Mouse (Mus musculus) adrenal gland, adult (tissue): Measurements from ENCODE around the gene Mpst.
A peak's percentile ranks its signal among the peaks of the same experiment; 100 is the strongest.

Experiments used
- DNase-seq, 2 experiments: peaks; one replicate each; pipeline ENCODE4 v3.0.0; 2022 to 2023; ENCODE audit warnings: low spot score in 1 of 2; ENCODE audit not compliant: inconsistent age in 2 of 2

Gene Mpst

GRCm38 (mm10) chr15:78435681-78436080 lies 29.5 kb downstream of the Mpst start:
- DNase-seq = peak in 1 of 2 experiments; percentile 78

GRCm38 (mm10) chr15:78436380-78437192 lies 30.4 kb downstream of the Mpst start:
- DNase-seq = peak; percentile 95 to 97

- peak; percentile 81 to 97 for DNase-seq
These were observed 31.2 kb downstream of the Mpst start for GRCm38 (mm10) chr15:78437237-78438017.

DNA sequence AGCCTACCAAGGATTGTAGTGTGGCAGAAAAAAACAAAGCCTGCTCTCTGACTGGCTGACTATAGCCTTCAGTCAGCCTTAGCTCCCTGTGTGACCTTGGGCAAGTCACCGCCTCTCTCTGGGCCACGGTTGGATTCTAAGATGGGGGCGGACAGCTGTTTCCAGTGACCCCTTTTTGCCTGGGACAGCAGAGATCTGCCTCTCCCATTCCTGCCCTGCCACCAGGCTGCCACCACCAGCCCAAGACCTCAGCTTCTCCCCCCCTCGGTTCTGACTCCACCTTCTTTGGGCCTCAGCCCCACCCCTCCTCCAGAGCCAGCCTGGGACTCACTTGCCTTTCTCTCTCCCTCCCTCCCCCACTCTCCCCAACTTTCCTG lies 31.8 kb downstream of the Mpst start:
- DNase-seq = peak in 1 of 2 experiments; percentile 81

GRCm38 (mm10) chr15:78438505-78438904 lies 32.3 kb downstream of the Mpst start:
- DNase-seq = peak in 1 of 2 experiments; percentile 65

DNA sequence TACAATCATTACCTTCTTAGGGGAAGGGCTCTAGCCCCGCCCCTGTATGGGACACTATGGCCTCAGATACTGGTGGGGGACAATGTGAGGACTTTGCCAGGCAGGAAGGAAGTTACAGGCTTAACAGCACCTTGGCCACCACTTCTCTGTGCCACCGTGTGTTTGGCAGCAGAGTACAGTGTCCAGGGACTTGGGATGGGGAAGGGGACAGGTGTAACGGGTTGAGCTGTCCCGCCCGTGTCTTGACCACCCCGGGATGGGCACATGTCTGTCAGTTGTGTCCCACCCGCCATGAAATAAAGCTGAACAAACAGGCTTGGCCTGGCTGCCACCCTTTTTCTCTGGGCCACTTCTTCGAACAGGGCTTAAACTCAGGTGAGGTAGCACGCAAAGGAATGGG lies 32.8 kb downstream of the Mpst start:
- no peak for DNase-seq

DNA sequence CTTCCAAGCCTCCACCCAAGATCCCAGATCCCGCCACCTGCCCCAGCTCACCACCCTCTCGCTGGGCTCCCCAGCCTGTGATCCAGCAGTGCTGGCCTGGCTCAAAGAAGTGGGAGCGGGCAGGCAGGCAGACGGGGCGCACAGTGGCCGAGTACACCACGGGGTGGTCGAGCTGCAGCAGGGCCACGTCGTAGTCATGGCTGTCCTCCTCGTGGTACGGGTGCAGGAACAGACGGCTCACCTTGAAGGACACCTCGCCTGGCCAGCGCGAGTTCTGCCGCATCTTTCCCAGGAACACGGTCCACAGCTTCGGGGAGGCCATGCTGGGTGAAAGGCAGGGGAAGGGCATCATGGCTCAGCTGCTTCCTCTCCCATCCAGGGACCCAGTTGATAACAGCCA lies 36.0 kb downstream of the Mpst start:
- no peak for DNase-seq

DNA sequence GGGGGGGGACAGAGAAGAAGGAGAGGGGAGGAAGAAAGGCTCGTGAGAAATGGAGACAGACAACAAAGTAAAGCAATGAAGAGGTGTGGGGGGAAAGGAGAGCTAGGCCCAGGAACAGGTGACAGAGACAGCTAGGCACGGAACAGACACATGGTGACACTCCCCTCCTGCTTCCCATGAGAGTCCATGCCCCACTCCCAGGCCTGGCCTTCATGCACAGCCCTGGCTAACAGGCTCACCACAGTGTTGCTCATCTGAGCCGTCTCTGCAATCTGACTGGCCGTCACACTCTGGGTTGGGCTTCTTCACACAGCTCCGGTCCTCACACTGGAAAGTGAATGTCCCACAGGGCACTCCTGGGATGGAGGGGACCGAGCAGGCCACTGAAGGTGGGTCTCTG lies 37.6 kb downstream of the Mpst start:
- no peak for DNase-seq

- DNase-seq = peak in 1 of 2 experiments; percentile 83
These were observed 40.9 kb downstream of the Mpst start for GRCm38 (mm10) chr15:78447121-78447520.

DNA sequence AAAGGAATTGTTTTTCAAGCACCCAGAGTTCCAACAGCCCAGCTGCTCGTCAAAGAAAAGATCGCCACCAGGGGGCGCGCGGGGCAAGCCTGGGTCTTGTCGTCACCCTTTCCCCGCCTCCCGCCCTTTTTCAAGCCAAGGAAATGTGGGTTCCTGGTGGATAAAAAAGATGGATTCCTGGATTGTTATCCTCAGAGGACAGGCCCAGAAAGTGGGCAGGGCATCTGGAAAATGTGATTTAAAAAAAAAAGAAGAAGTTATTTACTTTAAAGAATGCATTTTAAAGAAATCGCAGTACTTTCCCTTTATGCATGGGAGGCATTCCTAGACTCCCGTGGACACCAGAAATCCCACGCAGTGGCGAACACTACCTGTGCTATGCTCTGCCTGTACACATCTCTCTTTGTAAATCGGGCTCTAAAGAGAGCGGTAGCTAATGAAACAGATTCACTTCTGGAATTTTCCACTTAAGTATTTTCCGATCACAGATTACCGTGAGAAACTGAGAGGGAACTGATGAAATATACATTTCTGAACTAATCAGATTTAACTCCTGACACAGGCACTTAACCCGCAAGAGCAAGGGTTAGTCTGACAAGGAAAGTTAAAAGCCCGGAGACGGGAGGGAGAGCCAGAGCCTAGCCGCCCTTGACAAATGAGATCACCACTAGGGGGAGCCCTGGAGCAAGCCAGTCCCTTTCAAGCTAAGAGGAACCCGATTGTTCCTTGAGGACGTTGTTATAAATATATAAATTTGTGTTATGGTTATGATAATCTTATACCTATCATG lies 41.7 kb downstream of the Mpst start:
- DNase-seq = peak; percentile 93 to 98

- peak in 1 of 2 experiments; percentile 76 for DNase-seq
These were observed 42.9 kb downstream of the Mpst start for GRCm38 (mm10) chr15:78449131-78449530.

- DNase-seq = peak; percentile 82 to 92
These were observed 43.6 kb downstream of the Mpst start for GRCm38 (mm10) chr15:78449694-78450418.

GRCm38 (mm10) chr15:78450419-78450768 lies 44.2 kb downstream of the Mpst start:
- no peak for DNase-seq

GRCm38 (mm10) chr15:78451201-78451600 lies 45.0 kb downstream of the Mpst start:
- DNase-seq = peak in 1 of 2 experiments; percentile 67

DNA sequence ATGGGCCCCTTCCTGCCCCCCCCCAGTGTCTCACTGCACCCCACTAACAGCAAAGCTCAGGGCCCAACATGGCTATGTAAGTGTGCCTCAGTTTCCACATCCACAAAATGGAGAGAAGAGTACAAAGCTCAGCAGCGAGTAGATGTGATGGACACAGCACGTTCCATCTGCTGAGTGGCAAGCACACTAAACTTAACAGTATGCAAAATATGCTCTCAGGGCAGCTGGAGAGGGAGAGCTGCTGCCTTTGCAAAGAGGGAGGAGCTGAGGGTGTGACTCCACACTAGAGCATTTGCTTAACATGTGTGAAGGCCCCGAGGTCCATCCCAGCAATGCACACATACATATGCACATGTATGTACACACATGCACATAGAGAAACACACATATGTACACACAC lies 46.7 kb downstream of the Mpst start:
- DNase-seq = no peak

- DNase-seq = peak; percentile 68 to 80
These were observed 49.0 kb downstream of the Mpst start for GRCm38 (mm10) chr15:78455168-78455567.

DNA sequence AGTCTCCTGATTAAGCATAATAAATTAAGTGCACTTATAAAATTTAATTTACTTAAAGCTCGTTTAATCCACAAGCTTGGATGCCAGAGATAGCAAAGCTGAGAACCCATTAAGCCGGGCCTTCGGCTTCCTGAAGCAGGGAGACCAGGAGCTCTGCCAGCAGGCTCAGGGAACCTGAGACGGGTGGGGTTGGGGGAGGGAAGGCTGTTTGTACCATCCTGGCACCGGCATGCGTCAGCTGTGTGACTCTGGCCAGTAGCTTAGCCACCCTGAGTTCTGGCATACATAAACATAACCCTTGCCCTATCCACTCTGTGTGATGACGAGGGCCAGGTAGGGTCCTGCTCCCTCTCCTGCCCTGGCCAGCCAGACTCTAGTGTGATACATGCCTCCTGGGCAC lies 49.8 kb downstream of the Mpst start:
- DNase-seq = peak in 1 of 2 experiments; percentile 53

GRCm38 (mm10) chr15:78457193-78457592 lies 51.0 kb downstream of the Mpst start:
- DNase-seq = peak; percentile 51 to 73

GRCm38 (mm10) chr15:78462981-78463380 lies 56.8 kb downstream of the Mpst start:
- DNase-seq = no peak
